Mouse (Mus musculus) heart, embryonic 15.5 days (tissue): ENCODE measurements around the gene Gstm5. TPM values are rescaled to one million over a fixed set of nuclear protein-coding genes. Genes with fewer than 3 reads are reported as not detected.
A peak's percentile ranks its signal among the peaks of the same experiment; 100 is the strongest.
"Not testable (repeated sequence)": the region's sequence is repeated elsewhere in the genome, so short reads cannot be mapped to it uniquely, and the experiment has no call there.

ENCODE experiments used
- ATAC-seq: fragments of 200-750 bp; cut with Nextera tagmentation; replicated peaks from 2 replicates; pipeline ENCODE4 v1.8.0; 2017; ENCODE audit warnings: low read depth, moderate TSS enrichment; ENCODE audit not compliant: insufficient number of reproducible peaks, insufficient read depth, low FRiP score
- H3K27ac ChIP-seq: fragments of 300-500 bp; sonication (generic); 2 replicates; pipeline ENCODE4 v1.5.1; 2015; ENCODE audit warnings: mild to moderate bottlenecking, inconsistent platforms
- H3K27me3 ChIP-seq: fragments of 300-500 bp; sonication (generic); 2 replicates; pipeline ENCODE4 v1.6.1; 2015; ENCODE audit warnings: inconsistent platforms
- H3K36me3 ChIP-seq: fragments of 300-500 bp; sonication (generic); 2 replicates; pipeline ENCODE4 v1.6.1; 2015; ENCODE audit warnings: mild to moderate bottlenecking, inconsistent platforms
- H3K4me1 ChIP-seq: fragments of 300-500 bp; sonication (generic); replicated peaks from 2 replicates; pipeline ENCODE4 v1.6.1; 2015; ENCODE audit warnings: inconsistent platforms
- H3K4me2 ChIP-seq: fragments of 300-500 bp; sonication (generic); 2 replicates; pipeline ENCODE4 v1.6.1; 2015; ENCODE audit warnings: inconsistent platforms, mild to moderate bottlenecking, moderate library complexity
- H3K4me3 ChIP-seq: fragments of 300-500 bp; sonication (generic); 2 replicates; pipeline ENCODE4 v1.5.1; 2015; ENCODE audit warnings: mild to moderate bottlenecking, inconsistent platforms
- H3K9ac ChIP-seq: fragments of 300-500 bp; sonication (generic); 2 replicates; pipeline ENCODE4 v1.6.1; 2015; ENCODE audit warnings: mild to moderate bottlenecking, inconsistent platforms
- H3K9me3 ChIP-seq: fragments of 300-500 bp; sonication (generic); replicated peaks from 2 replicates; pipeline ENCODE4 v1.6.1; 2016; ENCODE audit warnings: inconsistent platforms
- WGBS: fragments of 180-500 bp; shearing (Covaris S2); methylation state at CpG from one replicate; pipeline ENCODE4 v1.1.7; 2015; ENCODE audit warnings: mixed read lengths; 5-methylcytosine and 5-hydroxymethylcytosine counted together
- polyA plus RNA-seq: library from polyadenylated mRNA; unstranded; fragments of >200 nt; fragmentation: Nextera tagmentation; extraction: Ambion mirVana; gene quantifications from 2 replicates; pipeline ENCODE4 v1.2.1, GENCODE M21; 2015

The Gstm5 gene
- polyA plus RNA-seq, 1 experiment from 2014 or later, result 122 TPM

DNA sequence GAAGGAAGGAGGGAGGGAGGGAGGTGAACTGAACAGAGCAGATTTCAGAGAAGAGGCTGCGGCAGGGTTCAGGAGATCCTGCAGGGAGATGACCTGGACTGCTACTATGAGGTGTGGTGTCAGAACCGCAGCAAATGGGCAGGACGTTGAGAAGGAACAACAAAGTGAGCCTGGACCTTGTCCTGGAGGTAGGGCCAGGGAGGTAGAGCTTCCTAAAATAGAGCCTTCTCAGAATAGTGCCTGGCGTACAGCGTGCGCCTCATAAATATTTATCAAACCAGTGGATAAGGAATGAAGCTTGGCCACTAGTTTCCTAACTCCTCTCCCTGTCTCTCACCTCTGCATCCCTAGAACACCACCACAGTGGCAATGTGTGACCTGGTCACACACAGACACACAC, 38.0 kb upstream of the Gstm5 start:
- Histone ChIP-seq H3K9ac (no peak overlapping the region), H3K9me3 (no peaks in the 10 kb centered on the region), H3K27me3 (peaks cover 6% of the 10 kb centered on the region; the same call in 1 of the 2 replicates), H3K4me1 (peaks cover 6% of the 10 kb centered on the region), H3K36me3 (no peaks in the 10 kb centered on the region), H3K4me3 (no peak overlapping the region), H3K27ac (no peak overlapping the region), H3K4me2 (peak overlapping the region; percentile 18; the same call in 1 of the 2 replicates)
- WGBS, result 45% methylated on average over 6 of the region's 6 CpGs
- ATAC-seq, result no peak

DNA sequence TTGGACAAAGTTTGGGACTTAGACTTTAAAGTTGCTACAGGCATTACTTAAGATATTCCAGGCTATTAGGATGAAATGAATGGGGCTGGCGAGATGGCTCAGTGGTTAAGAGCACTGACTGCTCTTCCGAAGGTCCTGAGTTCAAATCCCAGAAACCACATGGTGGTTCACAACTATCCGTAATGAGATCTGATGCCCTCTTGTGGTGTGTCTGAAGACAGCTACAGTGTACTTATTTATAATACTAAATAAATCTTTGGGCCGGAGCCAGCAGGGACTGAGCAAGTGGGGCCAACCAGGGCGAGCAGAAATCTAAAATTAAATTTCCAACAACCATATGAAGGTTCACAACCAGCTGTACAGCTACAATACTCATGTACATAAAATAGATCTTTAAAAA, 34.1 kb upstream of the Gstm5 start:
- not testable (repeated sequence) for H3K4me2 ChIP-seq, H3K4me3 ChIP-seq, H3K9me3 ChIP-seq, H3K27me3 ChIP-seq, H3K9ac ChIP-seq, H3K27ac ChIP-seq, H3K36me3 ChIP-seq, H3K4me1 ChIP-seq, ATAC-seq
- WGBS, result 79% methylated on average over 5 of the region's 5 CpGs

DNA sequence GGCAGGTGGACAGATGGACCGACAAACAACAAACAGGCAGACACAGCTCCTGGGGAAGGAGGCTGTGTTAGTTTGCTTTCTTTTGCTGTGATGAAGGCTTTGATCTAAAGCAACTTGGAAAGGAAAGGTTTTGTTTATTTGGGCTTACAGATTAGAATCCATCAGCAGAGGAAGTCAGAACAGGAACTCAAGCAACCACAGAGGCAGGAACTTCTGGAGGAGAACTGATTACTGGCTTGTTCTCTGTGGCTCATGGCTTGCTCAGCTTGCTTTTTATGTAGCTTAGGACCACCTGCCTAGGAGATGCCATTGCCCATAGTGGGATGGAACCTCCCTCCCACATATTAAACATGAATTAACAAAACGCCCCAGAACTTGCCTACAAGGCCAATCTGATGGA, 33.1 kb upstream of the Gstm5 start:
- no peaks in the 10 kb centered on the region for H3K36me3 ChIP-seq
- H3K9me3 ChIP-seq, result no peaks in the 10 kb centered on the region
- WGBS, result 64% methylated on average over 2 of the region's 2 CpGs
- H3K4me1 ChIP-seq, result peaks cover 8% of the 10 kb centered on the region
- H3K9ac ChIP-seq, result no peak overlapping the region
- no peaks in the 10 kb centered on the region; the same call in 1 of the 2 replicates for H3K27me3 ChIP-seq
- no peak overlapping the region for H3K27ac ChIP-seq
- H3K4me3 ChIP-seq, result no peak overlapping the region
- no peak overlapping the region for H3K4me2 ChIP-seq
- no peak for ATAC-seq

DNA sequence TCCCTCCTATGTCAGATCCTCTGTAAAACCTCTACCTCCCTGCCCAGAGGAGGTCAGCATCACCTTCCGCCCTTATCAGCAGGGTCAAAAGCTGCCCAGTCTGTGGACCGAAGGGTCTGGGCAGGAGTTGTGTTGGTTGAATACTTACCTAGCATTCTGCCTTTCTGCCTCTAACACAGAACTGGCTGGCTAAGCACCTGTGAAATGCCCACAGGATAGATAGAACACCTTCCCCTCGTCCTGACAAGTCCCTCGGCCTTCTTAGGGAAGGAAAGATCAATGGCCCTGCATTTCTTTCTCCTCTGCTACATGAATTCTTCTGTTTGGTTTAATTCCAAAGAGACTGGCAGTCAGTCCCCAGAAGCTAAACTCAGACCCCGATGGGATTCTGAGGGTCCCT, 32.1 kb upstream of the Gstm5 start:
- Histone ChIP-seq H3K36me3 (no peaks in the 10 kb centered on the region), H3K4me2 (no peak overlapping the region), H3K9me3 (no peaks in the 10 kb centered on the region), H3K4me3 (no peak overlapping the region), H3K4me1 (0 out of 2 replicates have a peak, but pooled peaks cover 2% of the 10 kb centered on the region), H3K27me3 (no peaks in the 10 kb centered on the region; the same call in 1 of the 2 replicates), H3K9ac (no peak overlapping the region), H3K27ac (no peak overlapping the region)
- ATAC-seq, result no peak
- WGBS, result 75% methylated on average over 5 of the region's 5 CpGs

DNA sequence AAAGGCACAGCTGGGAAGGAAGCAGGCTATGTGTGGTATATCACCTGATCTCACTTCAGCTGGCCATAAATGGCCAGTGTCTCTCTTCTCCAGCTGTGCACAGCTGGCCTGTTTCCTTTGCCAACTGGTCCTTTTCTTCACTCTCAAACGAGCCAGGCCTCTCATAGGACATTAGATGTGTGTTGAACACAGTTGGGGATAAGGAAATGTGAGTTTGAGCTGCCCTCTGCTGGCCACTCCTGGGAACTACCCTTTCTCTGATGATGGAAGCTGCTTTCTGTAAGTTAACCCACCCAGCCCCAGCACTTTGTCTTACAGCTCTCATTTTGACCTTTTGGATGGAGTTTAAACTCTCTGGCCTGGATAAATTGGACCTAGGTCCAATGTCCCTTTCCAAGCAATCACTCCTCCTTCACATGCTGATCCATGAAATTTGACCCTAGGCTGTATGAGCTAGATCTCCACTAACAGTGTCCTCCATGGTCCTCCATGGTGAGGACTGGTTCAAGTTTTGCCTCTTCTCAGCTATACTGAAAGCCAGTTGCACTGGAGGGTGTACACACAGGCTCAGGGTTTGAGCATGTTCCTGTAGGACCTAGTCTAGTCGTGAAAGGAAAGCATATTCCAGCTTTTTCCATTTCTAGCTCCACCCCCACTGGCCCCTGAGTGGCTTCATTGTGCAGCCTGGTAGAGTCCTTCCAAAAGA, 31.6 kb upstream of the Gstm5 start:
- no peaks in the 10 kb centered on the region for H3K9me3 ChIP-seq
- no peak overlapping the region for H3K4me2 ChIP-seq
- H3K27me3 ChIP-seq, result no peaks in the 10 kb centered on the region; the same call in 1 of the 2 replicates
- peak; percentile 53 for ATAC-seq
- H3K4me3 ChIP-seq, result no peak overlapping the region
- H3K27ac ChIP-seq, result no peak overlapping the region
- no peaks in the 10 kb centered on the region for H3K36me3 ChIP-seq
- 0 out of 2 replicates have a peak, but pooled peaks cover 2% of the 10 kb centered on the region for H3K4me1 ChIP-seq
- no peak overlapping the region for H3K9ac ChIP-seq
- 12% methylated on average over 2 of the region's 2 CpGs for WGBS

DNA sequence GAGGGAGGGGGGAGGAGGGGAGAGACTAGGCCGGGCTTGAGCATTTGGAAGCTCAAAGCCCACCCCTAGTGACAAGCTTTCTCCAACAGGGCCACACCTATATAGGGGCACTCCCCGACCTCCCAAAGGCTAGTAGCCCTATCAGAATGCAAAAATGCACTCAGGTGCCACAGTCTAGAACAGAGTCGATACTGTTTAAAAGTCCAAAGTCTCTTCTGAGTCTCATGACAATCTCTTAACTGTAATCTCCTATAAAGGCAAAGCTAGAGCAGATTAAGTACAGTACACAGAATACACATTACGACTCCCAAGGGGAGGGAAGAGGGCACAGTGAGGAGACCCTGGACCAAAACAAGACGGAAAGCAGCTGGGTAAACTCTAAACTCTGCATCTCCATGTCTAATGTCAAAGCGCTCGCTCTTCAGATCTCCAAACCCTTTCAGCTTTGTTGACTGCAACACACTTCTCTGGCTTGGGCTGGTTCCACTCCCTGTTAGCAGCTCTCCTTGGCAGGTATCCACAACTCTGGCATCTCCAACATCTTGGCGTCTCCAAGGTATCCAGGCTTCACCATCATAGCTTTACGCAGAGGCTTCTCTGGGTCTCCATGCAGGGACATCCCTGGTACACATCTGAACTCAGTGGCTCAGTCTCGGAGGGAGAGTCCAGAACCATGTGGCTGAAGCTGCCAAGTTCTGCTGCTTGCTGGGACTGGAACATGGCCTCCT, 30.1 kb upstream of the Gstm5 start:
- Histone ChIP-seq H3K4me1 (0 out of 2 replicates have a peak, but pooled peaks cover 2% of the 10 kb centered on the region), H3K4me3 (no peak overlapping the region), H3K4me2 (no peak overlapping the region), H3K27ac (no peak overlapping the region), H3K9me3 (no peaks in the 10 kb centered on the region), H3K36me3 (no peaks in the 10 kb centered on the region), H3K9ac (no peak overlapping the region), H3K27me3 (no peaks in the 10 kb centered on the region; the same call in 1 of the 2 replicates)
- WGBS, result 58% methylated on average over 10 of the region's 10 CpGs
- no peak for ATAC-seq

DNA sequence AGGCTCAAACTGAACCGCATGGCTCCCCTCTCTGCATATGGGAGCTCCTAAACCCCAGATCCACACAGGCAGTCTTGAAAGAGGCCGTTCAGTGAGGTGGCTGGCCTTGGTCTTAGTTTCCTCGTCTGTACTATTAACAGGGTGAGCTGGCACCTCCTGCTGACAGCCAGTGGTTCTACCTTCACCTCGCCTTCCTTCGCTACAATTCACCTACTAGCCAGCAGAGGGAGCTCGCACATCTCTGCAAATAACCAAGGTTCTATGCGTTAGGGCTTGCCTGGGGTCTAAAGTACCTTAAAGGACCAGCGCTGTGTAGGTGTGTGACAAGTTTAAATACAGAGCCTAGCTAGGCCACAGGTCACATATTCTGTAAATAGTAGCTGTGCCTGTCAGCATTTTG, 28.5 kb upstream of the Gstm5 start:
- H3K9ac ChIP-seq, result no peak overlapping the region
- no peak overlapping the region for H3K27ac ChIP-seq
- H3K4me3 ChIP-seq, result no peak overlapping the region
- no peak overlapping the region for H3K4me2 ChIP-seq
- no peaks in the 10 kb centered on the region for H3K36me3 ChIP-seq
- no peaks in the 10 kb centered on the region for H3K9me3 ChIP-seq
- 7% methylated on average over 8 of the region's 8 CpGs for WGBS
- peak; percentile 6; the same call in 1 of the 2 replicates for ATAC-seq
- H3K27me3 ChIP-seq, result no peaks in the 10 kb centered on the region; the same call in 1 of the 2 replicates
- H3K4me1 ChIP-seq, result 0 out of 2 replicates have a peak, but pooled peaks cover 2% of the 10 kb centered on the region

DNA sequence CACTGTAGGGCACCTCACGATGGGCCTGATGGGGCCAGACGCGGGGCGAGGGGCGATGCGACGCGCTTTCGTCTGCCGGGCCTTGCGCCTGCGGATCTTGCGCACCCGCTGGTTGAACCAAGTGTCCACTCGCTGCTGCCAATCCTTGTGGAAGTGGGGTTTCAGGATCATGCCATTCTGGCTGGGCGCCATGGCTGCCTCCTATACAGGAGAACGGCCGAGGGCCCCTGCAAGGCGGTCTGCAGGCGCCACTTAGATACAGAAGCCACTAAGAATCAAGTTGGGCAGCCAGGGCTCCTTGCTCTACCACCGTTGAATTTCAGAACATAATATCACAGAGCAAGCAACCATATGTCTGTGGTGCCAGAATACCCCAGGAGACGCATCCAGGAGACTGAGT, 27.2 kb upstream of the Gstm5 start:
- no peak overlapping the region for H3K4me3 ChIP-seq
- H3K4me1 ChIP-seq, result 0 out of 2 replicates have a peak, but pooled peaks cover 2% of the 10 kb centered on the region
- WGBS, result 83% methylated on average over 22 of the region's 22 CpGs
- no peak overlapping the region for H3K4me2 ChIP-seq
- H3K36me3 ChIP-seq, result no peaks in the 10 kb centered on the region
- no peak for ATAC-seq
- H3K9me3 ChIP-seq, result no peaks in the 10 kb centered on the region
- no peaks in the 10 kb centered on the region for H3K27me3 ChIP-seq
- H3K27ac ChIP-seq, result no peak overlapping the region
- H3K9ac ChIP-seq, result no peak overlapping the region

DNA sequence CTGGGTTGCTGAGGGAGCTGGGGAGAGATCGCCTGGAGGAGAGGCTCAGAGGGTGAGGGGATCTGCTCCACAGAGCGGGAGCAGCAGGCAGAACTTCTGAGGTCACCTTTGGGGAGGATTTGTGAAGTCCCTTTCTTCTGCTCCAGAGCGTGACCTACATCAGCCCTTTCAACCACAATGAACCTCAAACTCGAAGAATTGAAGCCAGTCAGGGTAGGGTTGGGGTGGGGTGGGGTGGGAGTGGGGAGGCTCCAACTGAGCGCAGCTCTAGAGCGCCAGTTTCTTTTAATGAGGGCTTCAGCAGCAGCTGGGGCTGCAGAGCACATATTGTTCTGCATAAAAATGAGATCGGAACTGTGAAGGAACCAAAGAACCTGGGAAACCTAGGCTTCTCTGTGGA, 26.5 kb upstream of the Gstm5 start:
- no peak for ATAC-seq
- H3K36me3 ChIP-seq, result no peaks in the 10 kb centered on the region
- 50% methylated on average over 7 of the region's 7 CpGs for WGBS
- no peak overlapping the region for H3K27ac ChIP-seq
- no peaks in the 10 kb centered on the region for H3K4me1 ChIP-seq
- no peaks in the 10 kb centered on the region for H3K27me3 ChIP-seq
- H3K9me3 ChIP-seq, result no peaks in the 10 kb centered on the region
- no peak overlapping the region for H3K4me2 ChIP-seq
- H3K9ac ChIP-seq, result no peak overlapping the region
- no peak overlapping the region for H3K4me3 ChIP-seq

DNA sequence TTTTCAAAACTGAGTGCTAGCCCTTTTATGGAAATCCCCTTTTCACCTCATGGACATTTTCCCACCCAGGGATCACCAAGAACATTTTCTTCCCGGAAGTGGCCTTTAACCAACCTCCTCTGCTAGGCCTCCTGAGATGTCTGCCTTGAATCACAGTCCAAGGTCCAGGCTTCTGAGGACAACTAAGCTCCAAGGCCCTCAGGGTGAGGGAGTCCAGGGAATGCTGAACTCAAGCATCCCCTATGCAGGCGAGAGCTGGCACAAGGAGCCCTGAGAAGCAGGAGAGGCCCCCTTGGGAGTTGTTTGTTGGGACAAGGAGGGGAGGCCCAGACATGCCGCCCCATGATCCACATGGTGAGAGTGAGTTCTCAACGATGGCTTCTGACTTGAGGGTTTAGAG, 25.7 kb upstream of the Gstm5 start:
- ATAC-seq, result no peak
- H3K27me3 ChIP-seq, result no peaks in the 10 kb centered on the region
- WGBS, result 71% methylated on average over 4 of the region's 4 CpGs

DNA sequence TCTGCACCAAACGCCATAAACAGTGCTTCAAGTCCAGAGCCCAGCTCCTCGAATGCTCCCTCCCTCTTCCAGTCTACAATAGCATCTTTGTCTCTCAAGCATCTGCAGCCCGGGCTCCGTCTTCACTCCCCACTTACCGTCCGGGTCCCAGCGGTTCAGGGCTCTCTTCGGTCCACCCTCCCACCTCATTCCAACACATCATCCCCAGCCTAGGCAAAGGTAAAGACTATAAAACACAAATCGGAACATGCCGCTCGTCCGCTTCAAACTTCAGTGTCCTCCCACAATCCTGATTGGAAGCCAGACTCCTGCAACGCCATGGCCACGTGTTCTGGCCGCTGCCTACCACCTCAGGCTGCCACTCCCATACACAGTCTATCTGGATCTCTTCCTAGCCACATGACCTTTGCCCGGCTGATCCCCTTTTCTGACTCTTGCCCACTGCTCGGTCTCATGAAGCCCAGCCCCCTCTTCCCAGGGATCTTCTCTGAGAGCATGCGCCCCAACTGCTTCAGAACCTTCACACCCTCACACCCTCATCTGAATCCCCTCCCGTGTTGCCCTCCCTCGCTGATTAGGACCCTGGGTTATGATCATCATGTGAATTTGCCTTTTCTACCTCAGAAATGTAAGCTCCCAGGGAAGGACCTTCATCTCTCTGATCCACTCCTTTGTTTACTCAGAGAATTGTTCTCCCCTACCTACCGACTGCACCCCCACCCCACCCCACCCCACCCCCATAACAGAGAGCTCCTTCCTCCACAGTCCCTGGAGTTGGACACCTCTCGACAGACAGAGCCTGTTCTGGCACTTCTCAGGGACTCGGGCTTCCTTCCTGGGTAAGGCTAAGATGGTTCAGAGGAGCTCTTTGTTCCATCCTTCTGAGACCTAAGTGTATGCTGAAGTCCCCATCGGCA, 22.0 kb upstream of the Gstm5 start:
- 0 out of 2 replicates have a peak, but pooled peaks cover 5% of the 10 kb centered on the region for H3K4me1 ChIP-seq
- no peak for ATAC-seq
- H3K4me3 ChIP-seq, result no peak overlapping the region
- H3K9me3 ChIP-seq, result no peaks in the 10 kb centered on the region
- H3K9ac ChIP-seq, result no peak overlapping the region
- H3K4me2 ChIP-seq, result no peak overlapping the region
- no peaks in the 10 kb centered on the region for H3K36me3 ChIP-seq
- no peak overlapping the region for H3K27ac ChIP-seq
- WGBS, result 67% methylated on average over 24 of the region's 24 CpGs
- H3K27me3 ChIP-seq, result no peaks in the 10 kb centered on the region

More for the DNA sequence above, 25.7 kb upstream of the Gstm5 start:
- Histone ChIP-seq H3K4me2 (no peak overlapping the region), H3K9me3 (no peaks in the 10 kb centered on the region), H3K4me1 (no peaks in the 10 kb centered on the region), H3K9ac (no peak overlapping the region), H3K4me3 (no peak overlapping the region), H3K36me3 (no peaks in the 10 kb centered on the region), H3K27ac (no peak overlapping the region)
